Mouse (Mus musculus): ENCODE measurements around the gene Ube2u. TPM values are rescaled to one million over a fixed set of nuclear protein-coding genes. Genes with fewer than 3 reads are reported as not detected.

Gene Ube2u
- polyA plus RNA-seq, 1 experiment: not detected

DNA sequence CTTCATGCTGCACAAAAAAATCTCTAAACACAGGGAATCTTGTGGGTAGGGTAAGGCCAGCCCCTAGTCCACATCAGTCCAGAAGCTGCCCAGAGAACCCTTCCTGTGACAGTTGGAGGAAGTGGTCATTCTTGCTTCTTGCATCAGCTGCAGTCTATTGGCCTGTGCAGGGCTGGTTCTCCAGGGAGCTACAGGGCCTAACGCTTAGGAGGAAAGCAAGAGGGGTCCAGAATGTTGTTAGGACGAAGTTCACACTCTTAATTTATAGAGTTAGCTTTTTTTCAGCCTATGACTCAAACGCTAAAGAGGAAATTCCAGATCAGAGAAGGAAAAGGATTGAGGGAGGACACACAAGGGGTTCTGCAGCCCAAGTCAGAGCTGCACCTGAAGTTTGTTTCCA lies 31.8 kb upstream of the Ube2u start:
- H3K4me3 ChIP-seq: no peak overlapping the region
- no peaks in the 10 kb centered on the region for H3K36me3 ChIP-seq (ENCODE audit: control insufficient read depth, insufficient read depth)
- no peak overlapping the region for H3K4me2 ChIP-seq (ENCODE audit: low read depth)
- H3K79me2 ChIP-seq (ENCODE audit: control insufficient read depth, insufficient read depth): no peaks in the 10 kb centered on the region
- TF ChIP-seq SRF (IDR thresholded peaks at IDR 0.05; ENCODE audit: control insufficient read depth, insufficient read length, low read depth) (no peak), CEBPB (IDR thresholded peaks at IDR 0.05; ENCODE audit: insufficient read depth, poor library complexity, severe bottlenecking) (no peak), POLR2AphosphoS2 (IDR thresholded peaks at IDR 0.05; ENCODE audit: insufficient read length, low read depth) (no peak), TCF12 (IDR thresholded peaks at IDR 0.05; ENCODE audit: insufficient read depth, poor library complexity, severe bottlenecking) (no peak), MAX (IDR thresholded peaks at IDR 0.05; ENCODE audit: low read depth) (no peak), MYOD1 (IDR thresholded peaks at IDR 0.05; ENCODE audit: control insufficient read depth in 1 of 3, insufficient read length in 2 of 3, low read depth in 2 of 3) (no peak), E2F4 (IDR thresholded peaks at IDR 0.05; ENCODE audit: insufficient read depth) (no peak), TCF3 (IDR thresholded peaks at IDR 0.05; ENCODE audit: insufficient read length, low read depth) (no peak), MYOG (IDR thresholded peaks at IDR 0.05; ENCODE audit: control insufficient read depth in 1 of 3, insufficient read depth in 1 of 3, insufficient read length in 2 of 3, low read depth in 2 of 3) (no peak), REST (IDR thresholded peaks at IDR 0.05; ENCODE audit: insufficient read depth, insufficient read length) (no peak), USF1 (IDR thresholded peaks at IDR 0.05; ENCODE audit: low read depth) (no peak), POLR2A (IDR thresholded peaks at IDR 0.05; ENCODE audit: insufficient read length, low read depth) (no peak)
- H3ac ChIP-seq (ENCODE audit: control insufficient read depth, insufficient read length): no peak overlapping the region
- H3K27me3 ChIP-seq (ENCODE audit: control insufficient read depth, insufficient read depth, insufficient read length): no peaks in the 10 kb centered on the region

DNA sequence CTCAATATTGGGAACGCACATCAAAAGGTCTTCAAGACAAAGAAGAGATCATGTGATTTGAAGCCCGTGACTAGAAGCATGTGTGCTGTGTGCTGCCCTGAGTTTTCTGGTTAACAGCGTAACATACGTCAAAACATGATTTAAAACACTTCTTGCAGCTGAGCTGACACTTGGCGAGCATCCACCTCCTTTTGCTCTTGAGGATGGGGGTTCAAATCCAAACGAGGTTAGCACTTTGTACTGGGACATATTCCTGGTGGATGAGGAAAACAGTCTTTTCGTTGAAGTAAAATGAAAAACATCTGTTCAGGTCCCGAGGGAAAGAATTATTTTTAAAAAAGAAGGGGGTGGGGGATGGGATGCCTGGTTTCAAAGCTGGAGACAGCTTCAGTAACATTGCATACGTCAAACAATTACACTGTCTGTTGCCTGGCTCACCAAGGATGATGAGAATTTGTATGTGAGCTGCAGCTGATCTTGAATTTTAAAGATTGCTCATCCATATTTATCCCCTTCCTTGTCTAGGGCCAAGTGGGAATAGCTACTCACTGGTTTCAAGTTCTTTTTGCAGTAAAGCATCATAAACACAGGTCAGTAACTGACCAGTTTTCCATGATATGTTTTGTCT lies 16.0 kb upstream of the Ube2u start:
- no peaks in the 10 kb centered on the region for H3K79me2 ChIP-seq (ENCODE audit: control insufficient read depth, insufficient read depth)
- H3K4me3 ChIP-seq: no peak overlapping the region
- no peaks in the 10 kb centered on the region for H3K27me3 ChIP-seq (ENCODE audit: control insufficient read depth, insufficient read depth, insufficient read length)
- no peaks in the 10 kb centered on the region for H3K36me3 ChIP-seq (ENCODE audit: control insufficient read depth, insufficient read depth)
- TF ChIP-seq REST (IDR thresholded peaks at IDR 0.05; ENCODE audit: insufficient read depth, insufficient read length) (no peak), E2F4 (IDR thresholded peaks at IDR 0.05; ENCODE audit: insufficient read depth) (no peak), TCF12 (IDR thresholded peaks at IDR 0.05; ENCODE audit: insufficient read depth, poor library complexity, severe bottlenecking) (no peak), POLR2A (IDR thresholded peaks at IDR 0.05; ENCODE audit: insufficient read length, low read depth) (no peak), SRF (IDR thresholded peaks at IDR 0.05; ENCODE audit: control insufficient read depth, insufficient read length, low read depth) (no peak)
- H3K4me2 ChIP-seq (ENCODE audit: low read depth): no peak overlapping the region
- no peak overlapping the region for H3ac ChIP-seq (ENCODE audit: control insufficient read depth, insufficient read length)

DNA sequence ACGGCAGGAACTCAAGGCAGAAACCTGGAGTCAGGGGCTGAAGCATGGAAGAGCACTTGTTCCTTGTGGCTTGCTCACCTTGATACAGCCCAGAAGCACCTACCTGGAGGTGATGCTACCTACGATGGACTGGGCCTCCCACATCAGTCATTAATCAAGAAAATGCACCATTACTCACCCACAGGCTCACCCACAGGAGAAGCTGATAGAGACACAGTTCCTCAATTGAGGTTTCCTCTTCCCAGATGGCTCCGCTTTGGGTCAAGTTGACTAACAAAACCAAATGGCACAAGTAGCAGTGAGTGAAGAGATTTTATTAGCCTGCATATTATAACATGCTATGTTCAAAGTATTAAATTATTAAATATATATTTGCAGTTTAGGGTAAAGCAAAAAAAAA lies 9.8 kb downstream of the Ube2u start:
- H3K36me3 ChIP-seq (ENCODE audit: control insufficient read depth, insufficient read depth): no peaks in the 10 kb centered on the region
- H3K4me2 ChIP-seq (ENCODE audit: low read depth): no peak overlapping the region
- no peaks in the 10 kb centered on the region for H3K79me2 ChIP-seq (ENCODE audit: control insufficient read depth, insufficient read depth)
- H3K27me3 ChIP-seq (ENCODE audit: control insufficient read depth, insufficient read depth, insufficient read length): no peaks in the 10 kb centered on the region
- H3ac ChIP-seq (ENCODE audit: control insufficient read depth, insufficient read length): no peak overlapping the region
- TF ChIP-seq MYOD1 (IDR thresholded peaks at IDR 0.05; ENCODE audit: control insufficient read depth in 1 of 3, insufficient read length in 2 of 3, low read depth in 2 of 3) (no peak), TCF3 (IDR thresholded peaks at IDR 0.05; ENCODE audit: insufficient read length, low read depth) (no peak), SRF (IDR thresholded peaks at IDR 0.05; ENCODE audit: control insufficient read depth, insufficient read length, low read depth) (no peak), POLR2A (IDR thresholded peaks at IDR 0.05; ENCODE audit: insufficient read length, low read depth) (no peak), CEBPB (IDR thresholded peaks at IDR 0.05; ENCODE audit: insufficient read depth, poor library complexity, severe bottlenecking) (no peak), TCF12 (IDR thresholded peaks at IDR 0.05; ENCODE audit: insufficient read depth, poor library complexity, severe bottlenecking) (no peak), MYOG (IDR thresholded peaks at IDR 0.05; ENCODE audit: control insufficient read depth in 1 of 3, insufficient read depth in 1 of 3, insufficient read length in 2 of 3, low read depth in 2 of 3) (no peak), POLR2AphosphoS2 (IDR thresholded peaks at IDR 0.05; ENCODE audit: insufficient read length, low read depth) (no peak), MAX (IDR thresholded peaks at IDR 0.05; ENCODE audit: low read depth) (no peak), USF1 (IDR thresholded peaks at IDR 0.05; ENCODE audit: low read depth) (no peak), E2F4 (IDR thresholded peaks at IDR 0.05; ENCODE audit: insufficient read depth) (no peak), REST (IDR thresholded peaks at IDR 0.05; ENCODE audit: insufficient read depth, insufficient read length) (no peak)
- no peak overlapping the region for H3K4me3 ChIP-seq

DNA sequence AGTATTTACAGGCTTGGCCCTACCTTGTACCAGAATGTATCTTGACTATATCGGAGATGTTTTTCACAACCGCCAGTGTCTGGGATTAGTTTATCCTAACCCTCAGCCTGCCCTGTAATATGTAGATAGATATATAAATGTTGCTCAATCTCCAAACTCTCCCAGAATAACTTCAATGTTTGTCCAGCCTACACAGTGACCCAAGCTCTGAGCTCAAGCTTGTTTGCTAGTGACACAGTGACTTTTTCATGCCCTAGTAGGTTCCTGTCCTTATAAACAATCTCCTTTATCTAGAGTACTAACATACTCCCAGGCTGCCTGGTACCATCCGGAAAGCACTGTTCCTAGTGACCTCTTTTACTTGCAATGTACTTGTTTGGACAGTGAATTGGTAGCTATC lies 16.5 kb downstream of the Ube2u start:
- Histone ChIP-seq H3K4me3 (no peak overlapping the region), H3K36me3 (ENCODE audit: control insufficient read depth, insufficient read depth) (no peaks in the 10 kb centered on the region), H3K27me3 (ENCODE audit: control insufficient read depth, insufficient read depth, insufficient read length) (no peaks in the 10 kb centered on the region), H3ac (ENCODE audit: control insufficient read depth, insufficient read length) (no peak overlapping the region), H3K79me2 (ENCODE audit: control insufficient read depth, insufficient read depth) (no peaks in the 10 kb centered on the region), H3K4me2 (ENCODE audit: low read depth) (no peak overlapping the region)
- TF ChIP-seq POLR2AphosphoS2 (IDR thresholded peaks at IDR 0.05; ENCODE audit: insufficient read length, low read depth) (no peak), MAX (IDR thresholded peaks at IDR 0.05; ENCODE audit: low read depth) (no peak), POLR2A (IDR thresholded peaks at IDR 0.05; ENCODE audit: insufficient read length, low read depth) (no peak), TCF3 (IDR thresholded peaks at IDR 0.05; ENCODE audit: insufficient read length, low read depth) (no peak), SRF (IDR thresholded peaks at IDR 0.05; ENCODE audit: control insufficient read depth, insufficient read length, low read depth) (no peak), USF1 (IDR thresholded peaks at IDR 0.05; ENCODE audit: low read depth) (no peak), REST (IDR thresholded peaks at IDR 0.05; ENCODE audit: insufficient read depth, insufficient read length) (no peak), MYOD1 (IDR thresholded peaks at IDR 0.05; ENCODE audit: control insufficient read depth in 1 of 3, insufficient read length in 2 of 3, low read depth in 2 of 3) (no peak), MYOG (IDR thresholded peaks at IDR 0.05; ENCODE audit: control insufficient read depth in 1 of 3, insufficient read depth in 1 of 3, insufficient read length in 2 of 3, low read depth in 2 of 3) (no peak), TCF12 (IDR thresholded peaks at IDR 0.05; ENCODE audit: insufficient read depth, poor library complexity, severe bottlenecking) (no peak), E2F4 (IDR thresholded peaks at IDR 0.05; ENCODE audit: insufficient read depth) (no peak)
